Mouse (Mus musculus): ENCODE data around the gene Tigd4.

DNA sequence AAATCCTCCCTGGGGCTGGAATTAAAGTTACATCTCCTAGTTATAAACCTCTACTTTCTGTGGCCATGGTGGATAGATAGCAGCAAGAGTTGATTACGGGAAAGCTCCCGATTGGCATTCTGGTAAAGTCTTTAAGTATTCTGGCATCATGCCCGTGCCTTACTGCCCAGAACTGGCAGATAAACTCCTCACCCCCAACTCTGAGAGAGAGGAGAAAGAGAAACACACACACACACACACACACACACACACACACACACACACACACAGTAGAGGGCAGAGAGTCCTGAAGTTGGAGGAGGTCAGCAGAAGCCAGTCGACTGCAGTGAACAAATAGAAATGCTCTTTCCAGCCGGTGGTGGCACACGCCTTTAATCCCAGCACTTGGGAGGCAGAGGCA is 43.7 kb downstream of the Tigd4 start:
- TF ChIP-seq POLR2A (IDR thresholded peaks at IDR 0.05; ENCODE audit: insufficient read depth, low read depth, low read length), result no peak
- TF ChIP-seq CTCF (IDR thresholded peaks at IDR 0.05), result no peak
- TF ChIP-seq EP300 (IDR thresholded peaks at IDR 0.05; ENCODE audit: insufficient read depth, low read depth, low read length), result no peak

Measured in heart, adult 2 months (tissue).